Mouse (Mus musculus) heart, adult 2 months (tissue): ENCODE data around the gene Ccdc92b. TPM values are rescaled to one million over a fixed set of nuclear protein-coding genes. Genes with fewer than 3 reads are reported as not detected.
"Not testable (repeated sequence)": the region's sequence is repeated elsewhere in the genome, so short reads cannot be mapped to it uniquely, and the experiment has no call there.

ENCODE experiments used
- DNase-seq, 2 experiments: peaks; one replicate each; pipeline ENCODE4 v3.0.0; 2021
- H3K27ac ChIP-seq: fragments of 200-600 bp; 2 replicates; pipeline ENCODE4 v1.8.1; 2022
- H3K27me3 ChIP-seq: fragments of 200-500 bp; 2 replicates; pipeline ENCODE4 v1.6.1; 2012; ENCODE audit warnings: mild to moderate bottlenecking, low read length, inconsistent platforms, mixed read lengths; ENCODE audit not compliant: control insufficient read depth, insufficient read depth
- H3K36me3 ChIP-seq: fragments of 200-500 bp; 2 replicates; pipeline ENCODE4 v1.6.1; 2012; ENCODE audit warnings: low read length, inconsistent platforms; ENCODE audit not compliant: control insufficient read depth, insufficient read depth
- H3K4me1 ChIP-seq: fragments of 200-500 bp; 2 replicates; pipeline ENCODE4 v1.6.1; 2011; ENCODE audit warnings: low read length; ENCODE audit not compliant: control insufficient read depth, insufficient read depth
- H3K4me3 ChIP-seq: fragments of 200-600 bp; 2 replicates; pipeline ENCODE4 v1.8.1; 2022
- H3K79me2 ChIP-seq: fragments of 200-500 bp; replicated peaks from 2 replicates; pipeline ENCODE4 v1.6.1; 2012; ENCODE audit warnings: mild to moderate bottlenecking, inconsistent platforms, low read length, moderate library complexity, mixed read lengths; ENCODE audit not compliant: control insufficient read depth, insufficient read depth
- H3K9ac ChIP-seq: fragments of 200-500 bp; 2 replicates; pipeline ENCODE4 v1.6.1; 2012; ENCODE audit warnings: low read depth, mild to moderate bottlenecking, control low read depth, inconsistent platforms, low read length, mixed read lengths
- CTCF ChIP-seq: fragments of 200-600 bp; IDR thresholded peaks from 2 replicates; pipeline ENCODE4 v1.8.1; 2022; ENCODE audit warnings: antibody characterized with exemption, mild to moderate bottlenecking, moderate library complexity
- EP300 ChIP-seq: fragments of 200-500 bp; IDR thresholded peaks from 2 replicates; pipeline ENCODE4 v1.6.1; 2011; ENCODE audit warnings: low read depth, low read length, control low read depth; ENCODE audit not compliant: insufficient read depth
- POLR2A ChIP-seq: fragments of 200-500 bp; IDR thresholded peaks from 2 replicates; pipeline ENCODE4 v1.6.1; 2011; ENCODE audit warnings: mild to moderate bottlenecking, low read depth, low read length, control low read depth; ENCODE audit not compliant: insufficient read depth
- WGBS: fragments of 180-500 bp; shearing (Covaris S2); methylation state at CpG from one replicate; pipeline ENCODE4 v1.1.7; 2018; 5-methylcytosine and 5-hydroxymethylcytosine counted together
- intact Hi-C: fragments of 180-260 bp; cut with DNase I; formaldehyde crosslinking; loops from one replicate; pipeline ENCODE4 v1.15.1; 2025
- polyA plus RNA-seq: library from polyadenylated mRNA; depleted of rRNA; stranded (reverse); fragments of >200 nt; gene quantifications from 2 replicates; pipeline ENCODE4 v1.2.3, GENCODE M21; 2012
- total RNA-seq, 2 experiments: library from RNA; stranded (reverse); gene quantifications; 2 replicates each; pipeline ENCODE4 v1.2.3; 2021

Ccdc92b gene
- total and polyA plus RNA-seq, 3 experiments = 0.23 to 0.32 (median 0.27) TPM

DNA sequence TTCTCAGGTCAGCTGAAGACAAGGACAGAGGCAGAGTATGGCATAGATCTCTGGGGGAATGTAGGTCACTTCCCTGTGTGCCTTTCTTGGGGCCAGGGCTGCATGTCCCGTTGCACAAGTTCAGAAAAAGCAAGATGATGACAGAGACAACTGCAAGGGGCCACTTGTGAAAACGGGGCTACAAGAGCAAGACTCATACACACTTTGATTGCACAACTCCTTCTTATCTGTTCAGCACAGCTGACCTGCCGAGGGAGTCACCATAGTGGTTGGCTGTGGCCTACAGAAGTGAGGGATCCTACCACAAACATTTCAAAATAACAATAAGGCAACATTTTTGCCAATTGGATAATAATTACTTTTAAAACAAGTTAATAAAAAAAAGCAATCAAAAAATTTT is 42.3 kb upstream of the Ccdc92b start:
- H3K27me3 ChIP-seq = no peaks in the 10 kb centered on the region
- 28% methylated on average over 3 of the region's 3 CpGs for WGBS

DNA sequence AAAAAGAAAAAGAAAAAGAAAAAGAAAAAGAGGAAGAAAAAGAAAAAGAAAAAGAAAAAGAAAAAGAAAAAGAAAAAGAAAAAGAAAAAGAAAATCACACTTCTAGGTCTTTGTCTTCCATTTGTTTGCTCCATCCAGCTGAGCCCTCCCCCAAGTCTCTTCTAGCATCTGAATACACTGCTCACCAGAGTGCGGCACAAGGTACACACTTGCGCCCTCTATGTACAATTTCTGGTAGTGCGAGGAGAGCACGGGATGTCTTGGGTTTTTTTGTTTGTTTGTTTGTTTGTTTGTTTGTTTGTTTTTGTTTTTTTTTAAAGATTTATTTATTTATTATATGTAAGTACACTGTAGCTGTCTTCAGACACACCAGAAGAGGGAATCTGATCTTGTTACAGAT is 38.1 kb upstream of the Ccdc92b start:
- H3K27ac ChIP-seq, H3K4me3 ChIP-seq, H3K4me1 ChIP-seq, H3K36me3 ChIP-seq, intact Hi-C loops, H3K9ac ChIP-seq, DNase-seq, H3K79me2 ChIP-seq, H3K27me3 ChIP-seq: not testable (repeated sequence)
- TF ChIP-seq CTCF = peak; percentile 37
- WGBS = 57% methylated on average over 4 of the region's 4 CpGs

More for the DNA sequence above, 42.3 kb upstream of the Ccdc92b start:
- DNase-seq = no peak
- Histone ChIP-seq H3K79me2 (no peaks in the 10 kb centered on the region), H3K36me3 (no peaks in the 10 kb centered on the region), H3K4me3 (no peak overlapping the region), H3K9ac (no peak overlapping the region), H3K27ac (no peak overlapping the region), H3K4me1 (no peaks in the 10 kb centered on the region; the same call in 1 of the 2 replicates)
- TF ChIP-seq POLR2A = no peak
- intact Hi-C loops = no loop called here

DNA sequence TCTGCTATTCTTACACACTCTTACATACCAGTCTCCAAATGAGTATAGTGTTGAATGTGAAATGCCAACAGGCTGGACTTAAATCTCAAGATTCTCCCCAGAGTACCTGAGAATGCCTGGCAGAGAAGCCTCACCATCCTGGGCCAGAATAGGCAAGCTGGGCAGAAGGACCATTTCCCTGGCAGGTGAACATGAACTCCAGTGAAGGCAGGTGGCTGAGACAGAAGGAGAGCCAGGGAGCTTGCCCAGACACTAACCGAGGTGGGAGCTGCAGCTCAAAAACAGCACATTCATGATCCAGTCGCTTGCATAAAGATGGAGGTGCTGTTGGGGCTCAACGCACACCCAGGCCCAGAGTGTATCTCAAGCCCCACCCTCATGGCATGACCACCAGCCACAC is 36.9 kb upstream of the Ccdc92b start:
- Histone ChIP-seq H3K79me2 (no peaks in the 10 kb centered on the region), H3K27ac (no peak overlapping the region), H3K27me3 (no peaks in the 10 kb centered on the region), H3K4me1 (no peaks in the 10 kb centered on the region), H3K9ac (no peak overlapping the region), H3K36me3 (no peaks in the 10 kb centered on the region), H3K4me3 (no peak overlapping the region)
- TF ChIP-seq POLR2A = no peak
- TF ChIP-seq EP300 = no peak
- no peak for TF ChIP-seq CTCF
- WGBS = 67% methylated on average over 3 of the region's 3 CpGs
- DNase-seq = no peak
- intact Hi-C loops = no loop called here

DNA sequence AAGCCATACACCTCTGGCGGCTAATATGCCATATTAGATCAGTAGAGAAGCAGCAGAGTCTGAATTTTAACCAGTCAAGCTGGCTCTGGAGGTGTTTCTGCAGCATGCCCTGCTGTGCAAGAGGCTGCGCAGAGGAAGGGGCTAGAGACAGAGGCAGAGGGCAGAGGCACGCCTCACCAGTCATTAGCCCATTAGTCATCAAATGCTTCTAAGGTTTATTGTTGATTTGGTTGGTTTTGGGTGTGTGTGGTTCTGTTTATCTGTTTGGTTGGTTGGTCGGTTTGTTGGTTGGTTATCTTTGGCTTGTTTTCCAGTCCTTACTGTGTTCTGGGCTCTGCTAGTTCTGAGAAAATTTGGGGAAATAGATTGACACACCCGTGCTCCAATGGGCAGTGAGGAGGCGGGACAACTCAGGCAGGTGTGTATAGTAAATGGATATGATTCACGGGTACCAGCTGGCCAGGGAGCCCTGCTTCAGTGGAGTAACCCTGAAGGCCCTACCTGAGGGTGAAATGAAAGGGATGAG is 35.5 kb upstream of the Ccdc92b start:
- H3K27ac ChIP-seq = no peak overlapping the region
- DNase-seq = no peak
- 61% methylated on average over 7 of the region's 7 CpGs for WGBS
- no peak for TF ChIP-seq CTCF
- no peak overlapping the region for H3K9ac ChIP-seq
- H3K79me2 ChIP-seq = no peaks in the 10 kb centered on the region
- intact Hi-C loops = no loop called here
- peaks cover 4% of the 10 kb centered on the region; the same call in 1 of the 2 replicates for H3K27me3 ChIP-seq
- no peaks in the 10 kb centered on the region for H3K36me3 ChIP-seq
- no peak overlapping the region for H3K4me3 ChIP-seq
- no peaks in the 10 kb centered on the region for H3K4me1 ChIP-seq

DNA sequence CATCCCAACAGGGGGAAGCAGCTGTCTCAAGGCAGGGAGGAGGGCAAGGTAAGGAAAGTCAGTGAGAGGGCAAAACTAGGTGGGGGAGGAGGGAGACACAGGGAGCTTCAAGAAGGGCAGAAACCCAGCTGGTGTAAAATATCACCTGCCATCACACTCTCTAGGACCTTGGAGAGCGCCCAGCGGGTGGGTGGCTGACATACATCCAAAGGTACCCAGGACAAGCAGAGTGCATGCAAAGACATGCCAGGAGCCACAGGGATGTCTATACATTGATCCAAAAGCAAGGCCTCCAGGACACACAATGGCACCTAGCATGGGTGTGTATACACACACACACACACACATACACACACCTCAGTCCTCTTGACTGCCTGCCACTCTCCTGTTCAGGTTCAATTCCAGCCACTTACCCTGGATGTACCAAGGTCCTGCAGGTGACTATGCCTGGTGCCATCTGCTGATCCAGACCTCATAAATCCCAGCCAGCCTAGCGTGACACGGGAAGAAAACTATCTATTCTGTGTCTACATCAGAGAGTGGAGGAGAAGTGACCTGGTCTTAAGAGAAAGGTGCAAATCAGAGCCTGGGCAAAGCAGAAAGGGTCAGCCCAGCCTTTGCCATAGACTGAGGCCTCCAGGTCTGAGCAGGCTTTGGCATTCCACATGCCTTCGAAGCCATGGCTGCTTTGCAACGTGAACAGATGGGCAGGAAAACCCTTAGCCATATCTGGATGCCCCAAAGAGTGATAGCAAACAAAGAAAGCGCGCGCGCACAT is 34.3 kb upstream of the Ccdc92b start:
- DNase-seq = no peak
- intact Hi-C loops = no loop called here
- WGBS = 58% methylated on average over 10 of the region's 10 CpGs
- Histone ChIP-seq H3K27me3 (peaks cover 8% of the 10 kb centered on the region), H3K4me3 (no peak overlapping the region), H3K27ac (no peak overlapping the region), H3K36me3 (no peaks in the 10 kb centered on the region), H3K9ac (no peak overlapping the region), H3K4me1 (no peaks in the 10 kb centered on the region), H3K79me2 (no peaks in the 10 kb centered on the region)
- TF ChIP-seq EP300 (no peak), POLR2A (no peak), CTCF (no peak)

DNA sequence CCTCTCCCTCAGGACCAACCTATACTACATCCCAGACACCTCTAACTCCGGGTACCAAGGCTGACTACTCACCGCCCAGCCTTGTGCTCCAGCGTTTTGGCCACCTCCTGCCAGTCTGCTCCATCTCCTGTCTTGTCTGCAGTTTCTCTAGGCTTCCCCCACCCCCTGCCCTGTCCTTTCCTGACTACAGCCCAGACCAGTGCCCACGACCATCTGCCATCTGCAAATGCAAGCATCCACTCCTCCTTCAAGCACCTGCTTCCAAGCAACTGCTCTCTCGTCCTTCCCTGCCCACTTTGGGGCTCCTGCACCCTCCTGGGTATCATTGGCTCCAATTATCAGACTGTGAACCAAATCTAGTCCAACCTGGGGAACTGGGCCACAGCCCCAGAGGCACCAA is 33.0 kb upstream of the Ccdc92b start:
- H3K4me3 ChIP-seq = no peak overlapping the region
- H3K27me3 ChIP-seq = peaks cover 9% of the 10 kb centered on the region
- H3K4me1 ChIP-seq = no peaks in the 10 kb centered on the region
- H3K79me2 ChIP-seq = no peaks in the 10 kb centered on the region
- TF ChIP-seq POLR2A (no peak), CTCF (no peak), EP300 (no peak)
- H3K27ac ChIP-seq = no peak overlapping the region
- no peak overlapping the region for H3K9ac ChIP-seq
- WGBS = 54% methylated on average over 5 of the region's 5 CpGs
- intact Hi-C loops = no loop called here
- no peak for DNase-seq
- H3K36me3 ChIP-seq = no peaks in the 10 kb centered on the region
